In genomic region chr15:82958253-82958701, GRCm38 (mm10) we compare ENCODE assay signal across 8 mouse cellular contexts. TPM values are rescaled to one million over a fixed set of nuclear protein-coding genes. Genes with fewer than 3 reads are reported as not detected.
A peak's percentile ranks its signal among the peaks of the same experiment; 100 is the strongest.
DNase-seq lines count a peak whose midpoint lies in the region; ATAC-seq and TF ChIP-seq lines count a peak whose summit lies in the region.

No protein-coding gene starts in this region.

- intact Hi-C loops in left cerebral cortex, postnatal 4 days (cut with DNase I) = no loop called here

- H3K4me1 ChIP-seq in cortical plate, adult 2 months (ENCODE audit: control insufficient read depth, insufficient read depth, low read length) = peaks cover 8% of the 10 kb centered on the region
- peaks cover 46% of the 10 kb centered on the region for H3K4me1 ChIP-seq in intestine, embryonic 16.5 days (ENCODE audit: control insufficient read depth, insufficient read depth, low read length)

- H3K9ac ChIP-seq in intestine, embryonic 16.5 days (ENCODE audit: low read depth, low read length) = peak overlapping the region; percentile 24; the same call in 1 of the 2 replicates

- no peaks in the 10 kb centered on the region for H3K36me3 ChIP-seq in intestine, embryonic 16.5 days (ENCODE audit: control insufficient read depth, insufficient read depth, low read length)

- peak; percentile 40 for DNase-seq in embryo, embryonic 10 days (ENCODE audit: low spot score)
- no peak for DNase-seq in embryo, embryonic 10.5 days (ENCODE audit: low spot score)
- peak; percentile 59 for DNase-seq in left cerebral cortex, postnatal 4 days
- peak; percentile 79 to 81 for DNase-seq in right cerebral cortex, postnatal 10 days (ENCODE audit: low spot score in 2 of 2)
- no peak for DNase-seq in T-cell, adult 2 months (ENCODE audit: low spot score)

- WGBS in intestine, embryonic 16.5 days = 26% methylated on average over 16 of the region's 16 CpGs

- H3K27ac ChIP-seq in cortical plate, adult 2 months (ENCODE audit: insufficient read depth, low read length) = no peak overlapping the region
- H3K27ac ChIP-seq in intestine, embryonic 16.5 days (ENCODE audit: low read length) = no peak overlapping the region

- peak overlapping the region; percentile 30; the same call in 1 of the 2 replicates for H3K4me2 ChIP-seq in intestine, embryonic 16.5 days (ENCODE audit: low read depth, low read length)

- peak overlapping the region; percentile 21 for H3K4me3 ChIP-seq in cortical plate, adult 2 months (ENCODE audit: insufficient read depth, low read length)
- H3K4me3 ChIP-seq in intestine, embryonic 16.5 days (ENCODE audit: low read length) = no peak overlapping the region; the same call in none of the 2 replicates

- ATAC-seq in intestine, embryonic 16.5 days = no peak
- no peak for ATAC-seq in activated CD4-positive, CD25-positive, alpha-beta regulatory T cell, adult 4 months

- TF ChIP-seq POLR2A in cortical plate, adult 2 months (IDR thresholded peaks at IDR 0.05; ENCODE audit: extremely low read depth, insufficient read depth, low read length) = peak; percentile 54; the same call in 1 of the 2 replicates

- H3K27me3 ChIP-seq in intestine, embryonic 16.5 days (replicated peaks; ENCODE audit: control insufficient read depth, insufficient read depth, low read length) = peaks cover 30% of the 10 kb centered on the region

- no peaks in the 10 kb centered on the region for H3K9me3 ChIP-seq in intestine, embryonic 16.5 days (ENCODE audit: control insufficient read depth, low read length)

- TF ChIP-seq CTCF in cortical plate, adult 2 months (IDR thresholded peaks at IDR 0.05; ENCODE audit: extremely low read depth, insufficient read depth, low read length) = no peak

RNA-seq across cellular contexts. Expression of gene Tcf20, which starts 29.4 kb away (rescaled TPM):
- 37.1 and 38.4 TPM in 2 replicates for polyA plus RNA-seq in cortical plate, adult 2 months (2012; rRNA removed)
- 5.1 and 5.5 TPM in 2 replicates for polyA plus RNA-seq in intestine, embryonic 16.5 days (2015; fragmentation: Nextera tagmentation; extraction: Ambion mirVana)
- 100 to 1,000 TPM; 142 to 145 TPM for total RNA-seq in left cerebral cortex, postnatal 4 days (2021)
- 10 to 100 TPM; 12.2 to 16.0 TPM for polyA plus RNA-seq in activated CD4-positive, CD25-positive, alpha-beta regulatory T cell, adult 4 months (2017; shearing (Covaris generic))

Comparison
In these comparisons a context has a peak if more than half of its experiments do, and no peak if none do; other contexts are left out.
1. DNase-seq: peak in embryo, embryonic 10 days (single experiment), left cerebral cortex, postnatal 4 days (single experiment) and right cerebral cortex, postnatal 10 days (2 of 2); none in embryo, embryonic 10.5 days (single experiment) and T-cell, adult 2 months (single experiment).